Mouse (Mus musculus): ENCODE measurements at regions not wholly inside any gene's neighbourhood (a gene's known extent, or its start where the extent isn't known, plus 50 kb on each side); places are given as distances from the start of the nearest gene placed in this dataset.
A peak's percentile ranks its signal among the peaks of the same experiment; 100 is the strongest.

GRCm38 (mm10) chr13:34408007-34408668 is 63.2 kb upstream of the Slc22a23 start:
- Histone ChIP-seq H3K36me3 (ENCODE audit: control insufficient read depth) (no peaks in the 10 kb centered on the region), H3K9me3 (ENCODE audit: control insufficient read depth, low read length) (no peaks in the 10 kb centered on the region), H3K4me1 (ENCODE audit: control insufficient read depth) (no peaks in the 10 kb centered on the region; the same call in 1 of the 2 replicates), H3K27me3 (ENCODE audit: control insufficient read depth) (peaks cover 4% of the 10 kb centered on the region; the same call in 1 of the 2 replicates), H3K4me3 (replicated peaks) (no peak overlapping the region)
- TF ChIP-seq GATA1 (IDR thresholded peaks at IDR 0.05; ENCODE audit: low read length) (no peak), TAL1 (IDR thresholded peaks at IDR 0.05; ENCODE audit: low read length) (no peak)

DNA sequence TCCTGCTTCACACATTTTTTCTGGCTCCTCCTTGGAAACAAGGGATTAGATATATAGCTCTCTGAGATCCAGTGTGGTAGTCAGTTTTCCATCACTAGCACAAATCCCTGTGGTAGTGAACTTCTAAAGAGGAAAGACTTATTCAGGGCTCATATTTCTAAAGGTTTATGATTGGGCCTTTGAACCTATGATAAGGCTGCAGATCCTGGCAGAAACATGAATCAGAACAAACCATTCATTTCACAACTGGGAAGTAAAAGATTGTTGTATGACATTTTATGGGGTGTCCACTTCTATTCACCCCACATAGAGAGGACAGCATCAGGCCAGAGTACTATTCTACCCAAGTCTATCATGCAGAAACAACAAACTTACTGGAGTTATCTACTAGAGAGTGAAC is 61.3 kb upstream of the Slc22a23 start:
- no peak overlapping the region for H3K4me3 ChIP-seq (replicated peaks)

DNA sequence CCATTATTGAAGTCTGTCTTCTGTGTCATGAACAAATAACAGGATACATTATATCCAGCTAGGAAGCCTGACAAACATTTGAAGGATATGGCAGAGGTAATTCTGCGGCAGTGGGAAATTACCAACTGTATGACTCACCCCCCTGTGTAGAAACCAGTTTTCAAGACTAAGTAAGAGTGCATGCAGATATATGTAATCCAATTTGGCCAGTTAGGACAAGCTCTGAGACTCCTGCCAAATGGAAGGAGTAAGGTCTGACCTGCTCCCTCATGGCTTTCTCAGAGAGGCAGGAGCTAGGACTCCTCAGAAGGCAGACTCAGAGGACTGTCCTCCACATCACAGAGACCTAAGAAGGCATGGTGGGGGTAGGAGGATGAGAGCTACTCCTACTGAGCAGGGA is 57.6 kb upstream of the Slc22a23 start:
- Histone ChIP-seq H3K27me3 (ENCODE audit: control insufficient read depth) (peaks cover 10% of the 10 kb centered on the region; the same call in 1 of the 2 replicates), H3K36me3 (ENCODE audit: control insufficient read depth) (no peaks in the 10 kb centered on the region), H3K9me3 (ENCODE audit: control insufficient read depth, low read length) (no peaks in the 10 kb centered on the region), H3K4me3 (replicated peaks) (no peak overlapping the region), H3K4me1 (ENCODE audit: control insufficient read depth) (peaks cover 20% of the 10 kb centered on the region)
- TF ChIP-seq TAL1 (IDR thresholded peaks at IDR 0.05; ENCODE audit: low read length) (no peak), GATA1 (IDR thresholded peaks at IDR 0.05; ENCODE audit: low read length) (no peak)

More for the DNA sequence above, 61.3 kb upstream of the Slc22a23 start:
- Histone ChIP-seq H3K9me3 (ENCODE audit: control insufficient read depth, low read length) (no peaks in the 10 kb centered on the region), H3K27me3 (ENCODE audit: control insufficient read depth) (peaks cover 10% of the 10 kb centered on the region; the same call in 1 of the 2 replicates), H3K36me3 (ENCODE audit: control insufficient read depth) (no peaks in the 10 kb centered on the region), H3K4me1 (ENCODE audit: control insufficient read depth) (no peaks in the 10 kb centered on the region; the same call in 1 of the 2 replicates)
- no peak for TF ChIP-seq TAL1 (IDR thresholded peaks at IDR 0.05; ENCODE audit: low read length)
- TF ChIP-seq GATA1 (IDR thresholded peaks at IDR 0.05; ENCODE audit: low read length), result no peak

- Histone ChIP-seq H3K27me3 (ENCODE audit: control insufficient read depth) (peaks cover 10% of the 10 kb centered on the region; the same call in 1 of the 2 replicates), H3K36me3 (ENCODE audit: control insufficient read depth) (no peaks in the 10 kb centered on the region), H3K9me3 (ENCODE audit: control insufficient read depth, low read length) (no peaks in the 10 kb centered on the region), H3K4me3 (replicated peaks) (no peak overlapping the region), H3K4me1 (ENCODE audit: control insufficient read depth) (peaks cover 20% of the 10 kb centered on the region)
- TF ChIP-seq GATA1 (IDR thresholded peaks at IDR 0.05; ENCODE audit: low read length) (no peak), TAL1 (IDR thresholded peaks at IDR 0.05; ENCODE audit: low read length) (no peak)
Measured at GRCm38 (mm10) chr13:34401031-34401430, 56.0 kb upstream of the Slc22a23 start.

DNA sequence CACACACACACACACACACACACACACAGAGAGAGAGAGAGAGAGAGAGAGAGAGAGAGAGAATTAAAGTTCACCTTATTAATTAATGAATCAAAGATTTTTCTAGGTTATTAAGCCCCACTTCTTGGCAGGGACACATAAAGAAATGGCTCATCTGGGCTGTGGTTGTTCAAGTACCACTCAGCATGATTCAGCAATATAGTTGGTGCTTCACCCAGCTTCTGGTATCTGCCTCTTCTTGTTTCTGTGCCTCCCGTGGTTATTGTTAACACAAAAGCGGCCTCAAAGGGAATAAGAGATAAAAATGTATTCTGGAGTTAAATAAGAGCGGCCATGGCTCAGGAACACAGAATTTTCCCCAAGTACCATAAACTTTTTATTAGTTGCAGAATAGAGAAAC is 53.9 kb upstream of the Slc22a23 start:
- H3K36me3 ChIP-seq (ENCODE audit: control insufficient read depth), result no peaks in the 10 kb centered on the region
- peaks cover 6% of the 10 kb centered on the region; the same call in 1 of the 2 replicates for H3K27me3 ChIP-seq (ENCODE audit: control insufficient read depth)
- peaks cover 20% of the 10 kb centered on the region for H3K4me1 ChIP-seq (ENCODE audit: control insufficient read depth)
- no peaks in the 10 kb centered on the region for H3K9me3 ChIP-seq (ENCODE audit: control insufficient read depth, low read length)
- no peak for TF ChIP-seq TAL1 (IDR thresholded peaks at IDR 0.05; ENCODE audit: low read length)
- TF ChIP-seq GATA1 (IDR thresholded peaks at IDR 0.05; ENCODE audit: low read length), result no peak
- no peak overlapping the region for H3K4me3 ChIP-seq (replicated peaks)

- TF ChIP-seq GATA1 (IDR thresholded peaks at IDR 0.05; ENCODE audit: low read length), result no peak
- Histone ChIP-seq H3K9me3 (ENCODE audit: control insufficient read depth, low read length) (no peaks in the 10 kb centered on the region), H3K4me3 (replicated peaks) (peak overlapping the region; percentile 46), H3K36me3 (ENCODE audit: control insufficient read depth) (no peaks in the 10 kb centered on the region), H3K4me1 (ENCODE audit: control insufficient read depth) (peaks cover 20% of the 10 kb centered on the region), H3K27me3 (ENCODE audit: control insufficient read depth) (peaks cover 6% of the 10 kb centered on the region; the same call in 1 of the 2 replicates)
Measured at GRCm38 (mm10) chr13:34398061-34398787, 53.2 kb upstream of the Slc22a23 start.

- Histone ChIP-seq H3K27me3 (ENCODE audit: control insufficient read depth) (no peaks in the 10 kb centered on the region; the same call in 1 of the 2 replicates), H3K36me3 (ENCODE audit: control insufficient read depth) (no peaks in the 10 kb centered on the region), H3K4me3 (replicated peaks) (no peak overlapping the region), H3K4me1 (ENCODE audit: control insufficient read depth) (peaks cover 20% of the 10 kb centered on the region), H3K9me3 (ENCODE audit: control insufficient read depth, low read length) (no peaks in the 10 kb centered on the region)
- TF ChIP-seq GATA1 (IDR thresholded peaks at IDR 0.05; ENCODE audit: low read length) (no peak), TAL1 (IDR thresholded peaks at IDR 0.05; ENCODE audit: low read length) (no peak)
Measured at GRCm38 (mm10) chr13:34395504-34395903, 50.5 kb upstream of the Slc22a23 start.

GRCm38 (mm10) chr13:34395010-34395409 is 50.0 kb upstream of the Slc22a23 start:
- Histone ChIP-seq H3K4me3 (replicated peaks) (no peak overlapping the region), H3K36me3 (ENCODE audit: control insufficient read depth) (no peaks in the 10 kb centered on the region), H3K4me1 (ENCODE audit: control insufficient read depth) (peaks cover 20% of the 10 kb centered on the region), H3K27me3 (ENCODE audit: control insufficient read depth) (no peaks in the 10 kb centered on the region; the same call in 1 of the 2 replicates), H3K9me3 (ENCODE audit: control insufficient read depth, low read length) (no peaks in the 10 kb centered on the region)
- TF ChIP-seq TAL1 (IDR thresholded peaks at IDR 0.05; ENCODE audit: low read length) (no peak), GATA1 (IDR thresholded peaks at IDR 0.05; ENCODE audit: low read length) (no peak)
